Comparison of ENCODE assay signal across 25 mouse cellular contexts in genomic region chr2:83718341-83718740, GRCm38 (mm10). TPM values are rescaled to one million over a fixed set of nuclear protein-coding genes. Genes with fewer than 3 reads are reported as not detected.
A peak's percentile ranks its signal among the peaks of the same experiment; 100 is the strongest.
DNase-seq lines count a peak whose midpoint lies in the region; ATAC-seq lines count a peak whose summit lies in the region.
"Had no signal": no experiment of that assay in that cellular context is flagged by ENCODE, and none has a peak within 500 bp of the region (broad histone marks: within the 10 kb centered on the region; RNA-seq: fewer than 3 reads in every experiment).

No protein-coding gene starts in this region.

- DNase-seq in heart, adult 11 months, result peak; percentile 69
- no peak for DNase-seq in heart, adult 9 months (ENCODE audit: low spot score in 2 of 2)
- DNase-seq in ES-CJ7 (ENCODE audit: low read depth, low spot score) (peak; percentile 64), R1 (ENCODE audit: low read depth, low spot score) (peak; percentile 39), ZHBTc4 (ENCODE audit: low read depth, low spot score) (peak; percentile 62)
- DNase-seq in frontal cortex, postnatal 10 days (ENCODE audit: low spot score in 2 of 2), result no peak
- no peak for DNase-seq in midbrain, embryonic 14.5 days
- no peak for DNase-seq in forebrain, embryonic 11.5 days (ENCODE audit: low spot score)
- DNase-seq: adrenal gland, adult 2 months; adrenal gland, adult 8-10 months; adrenal gland, postnatal 10 days; adrenal gland, postnatal 14 days; adrenal gland, postnatal 25 days; adrenal gland, postnatal 36 days; B cell, adult 2 months; cerebellum, adult 11 months; cerebellum, adult 11-12 months; cerebellum, adult 18-20 months; cerebellum, adult 2 months; cerebellum, adult 8-10 months had no signal

- H3K4me2 ChIP-seq in midbrain, embryonic 14.5 days (ENCODE audit: low read length), result no peak overlapping the region
- H3K4me2 ChIP-seq in forebrain, embryonic 11.5 days (ENCODE audit: low read depth, low read length, severe bottlenecking), result no peak overlapping the region

- no peaks in the 10 kb centered on the region for H3K4me1 ChIP-seq in midbrain, embryonic 14.5 days (ENCODE audit: control insufficient read depth, insufficient read depth, low read length)
- no peaks in the 10 kb centered on the region for H3K4me1 ChIP-seq in forebrain, embryonic 11.5 days (replicated peaks; ENCODE audit: control insufficient read depth, insufficient read depth, low read length)

- no peaks in the 10 kb centered on the region for H3K9me3 ChIP-seq in midbrain, embryonic 14.5 days (ENCODE audit: control insufficient read depth, low read length)
- no peaks in the 10 kb centered on the region for H3K9me3 ChIP-seq in forebrain, embryonic 11.5 days (ENCODE audit: control insufficient read depth, low read length)
- H3K9me3 ChIP-seq: G1E had no signal

- H3K27ac ChIP-seq in midbrain, embryonic 14.5 days (replicated peaks; ENCODE audit: low read depth, low read length), result no peak overlapping the region
- H3K27ac ChIP-seq in forebrain, embryonic 11.5 days (ENCODE audit: low read depth, low read length), result no peak overlapping the region

- no peaks in the 10 kb centered on the region for H3K36me3 ChIP-seq in midbrain, embryonic 14.5 days (ENCODE audit: control insufficient read depth, insufficient read depth, low read length)
- H3K36me3 ChIP-seq in forebrain, embryonic 11.5 days (ENCODE audit: control insufficient read depth, insufficient read depth, low read length), result no peaks in the 10 kb centered on the region
- H3K36me3 ChIP-seq: G1E had no signal

- no peak overlapping the region for H3K9ac ChIP-seq in midbrain, embryonic 14.5 days (replicated peaks; ENCODE audit: low read length)
- H3K9ac ChIP-seq in forebrain, embryonic 11.5 days (ENCODE audit: low read length), result no peak overlapping the region

- H3K4me3 ChIP-seq in midbrain, embryonic 14.5 days (replicated peaks; ENCODE audit: low read depth, low read length), result no peak overlapping the region
- no peak overlapping the region for H3K4me3 ChIP-seq in forebrain, embryonic 11.5 days (ENCODE audit: low read depth, low read length)

- ATAC-seq in midbrain, embryonic 14.5 days (ENCODE audit: low FRiP score, low TSS enrichment), result no peak
- ATAC-seq in forebrain, embryonic 11.5 days (replicated peaks; ENCODE audit: low FRiP score), result no peak
- ATAC-seq: activated CD4-positive, CD25-positive, alpha-beta regulatory T cell, adult 4 months; CD4-positive, CD25-positive, alpha-beta regulatory T cell, adult 4 months; Patski had no signal

- WGBS in midbrain, embryonic 14.5 days, result 93% methylated on average over 4 of the region's 4 CpGs
- 95% methylated on average over 4 of the region's 4 CpGs for WGBS in forebrain, embryonic 11.5 days

- no peaks in the 10 kb centered on the region for H3K27me3 ChIP-seq in midbrain, embryonic 14.5 days (ENCODE audit: control insufficient read depth, insufficient read depth, low read length)
- H3K27me3 ChIP-seq in forebrain, embryonic 11.5 days (ENCODE audit: control insufficient read depth, insufficient read depth, low read length), result no peaks in the 10 kb centered on the region
- H3K27me3 ChIP-seq: CH12.LX, Patski had no signal

RNA-seq across cellular contexts. Expression of gene Itgav, which starts 5.9 kb away (rescaled TPM):
- 21.8 and 27.5 TPM in 2 replicates for polyA plus RNA-seq in midbrain, embryonic 14.5 days (2014; fragmentation: Nextera tagmentation; extraction: Ambion mirVana)
- polyA plus RNA-seq in forebrain, embryonic 11.5 days (2014; fragmentation: Nextera tagmentation; extraction: Ambion mirVana), result 43.8 and 48.3 TPM in 2 replicates

Comparison
In these comparisons a context has a peak if more than half of its experiments do, and no peak if none do; other contexts are left out.
1. DNase-seq: peak in heart, adult 11 months (single experiment), ES-CJ7 (single experiment), R1 (single experiment) and ZHBTc4 (single experiment); none in heart, adult 9 months (0 of 2), frontal cortex, postnatal 10 days (0 of 2), midbrain, embryonic 14.5 days (single experiment) and forebrain, embryonic 11.5 days (single experiment).